Mouse (Mus musculus): ENCODE data around the gene Sult2b1. TPM values are rescaled to one million over a fixed set of nuclear protein-coding genes. Genes with fewer than 3 reads are reported as not detected.

Gene Sult2b1
- total and polyA plus RNA-seq, 3 experiments, result 0.17 to 0.29 TPM; not detected in 1

DNA sequence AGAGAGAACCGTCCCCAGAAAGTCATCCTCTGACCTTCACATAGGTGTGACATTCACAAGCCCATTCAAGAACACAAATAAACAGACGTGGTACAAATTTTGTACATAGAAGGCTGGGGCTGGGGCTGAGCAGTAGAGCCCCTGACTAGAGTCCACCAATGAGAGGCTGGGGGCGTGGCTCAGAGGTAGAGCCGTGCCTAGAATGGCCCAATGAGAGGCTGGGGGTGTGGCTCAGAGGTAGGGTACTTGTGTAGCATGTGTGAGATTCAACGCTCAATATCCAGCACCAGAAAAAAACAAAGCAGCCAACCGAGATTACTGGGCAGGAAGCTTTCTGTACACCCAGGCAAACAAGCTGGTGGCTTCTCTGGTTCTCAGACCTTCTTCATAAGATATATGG is 28.8 kb downstream of the Sult2b1 start:
- dilution Hi-C loops (cut with MboI; ENCODE audit: extremely low pct_ligation_motif_present, extremely low pct_unique_long_range_greater_than_20kb, low sequenced_read_pairs), result no loop called here

DNA sequence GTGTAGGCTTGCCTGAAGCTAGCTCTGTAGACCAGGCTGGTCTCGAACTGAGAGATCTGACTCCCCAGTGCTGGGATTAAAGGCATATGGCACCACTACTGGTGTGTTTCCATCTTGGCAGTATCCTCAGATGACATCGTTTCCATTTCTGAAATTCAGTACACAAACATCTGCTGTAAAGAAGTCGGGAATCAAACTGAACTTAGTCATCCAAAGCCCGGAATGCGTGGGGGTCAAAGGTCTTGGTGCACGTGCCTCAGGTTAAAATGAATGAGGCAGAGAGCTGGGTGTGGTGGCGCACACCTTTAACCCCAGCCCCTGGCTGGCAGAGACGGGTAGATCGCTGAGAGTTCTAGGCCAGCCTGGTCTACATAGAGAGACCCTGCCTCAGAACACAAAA is 34.3 kb downstream of the Sult2b1 start:
- Histone ChIP-seq H3K4me3 (replicated peaks in 1 of 3; ENCODE audit: low read depth in 2 of 3, low read length in 2 of 3, poor library complexity in 1 of 3) (no peak overlapping the region), H3K9ac (ENCODE audit: insufficient read depth, low read depth) (no peak overlapping the region), H3K4me2 (ENCODE audit: insufficient read depth, low read depth, poor library complexity, severe bottlenecking) (no peak overlapping the region), H3K4me1 (ENCODE audit: control insufficient read depth in 1 of 2, insufficient read depth in 2 of 2) (peaks cover 0 to 7% of the 10 kb centered on the region in 2 experiments; a peak in 2 of 4 replicates), H3K9me3 (replicated peaks; ENCODE audit: low read length) (peaks cover 14% of the 10 kb centered on the region), H3K27ac (ENCODE audit: insufficient read depth, low read depth) (no peak overlapping the region), H3K36me3 (replicated peaks in 1 of 2; ENCODE audit: control insufficient read depth in 1 of 2, insufficient read depth in 1 of 2, low read length in 1 of 2) (no peaks in the 10 kb centered on the region), H3K79me2 (replicated peaks; ENCODE audit: control insufficient read depth, extremely low read depth, insufficient read depth, poor library complexity, severe bottlenecking) (no peaks in the 10 kb centered on the region), H3K27me3 (replicated peaks) (peaks cover 17% of the 10 kb centered on the region)
- no peak for DNase-seq (ENCODE audit: extremely low read depth)
- TF ChIP-seq MXI1 (IDR thresholded peaks at IDR 0.05; ENCODE audit: low read depth, low read length) (no peak), SIN3A (IDR thresholded peaks at IDR 0.05; ENCODE audit: low read length) (no peak), UBTF (IDR thresholded peaks at IDR 0.05; ENCODE audit: low read depth, low read length) (no peak), CTCF (conservative IDR thresholded peaks at IDR 0.05 in 1 of 2, IDR thresholded peaks at IDR 0.05 in 1 of 2; ENCODE audit: low read depth in 2 of 2, low read length in 2 of 2) (no peak), USF2 (conservative IDR thresholded peaks at IDR 0.05; ENCODE audit: low read depth, low read length) (no peak), BHLHE40 (IDR thresholded peaks at IDR 0.05; ENCODE audit: low read depth, low read length) (no peak), MYC (IDR thresholded peaks at IDR 0.05; ENCODE audit: low read depth, low read length) (no peak), JUND (conservative IDR thresholded peaks at IDR 0.05; ENCODE audit: low read depth, low read length) (no peak), PAX5 (IDR thresholded peaks at IDR 0.05; ENCODE audit: low read length) (no peak), TCF12 (IDR thresholded peaks at IDR 0.05; ENCODE audit: low read depth, low read length) (no peak), NELFE (IDR thresholded peaks at IDR 0.05; ENCODE audit: low read depth, low read length) (no peak), IRF4 (IDR thresholded peaks at IDR 0.05; ENCODE audit: low read depth, low read length) (no peak), GABPA (IDR thresholded peaks at IDR 0.05; ENCODE audit: insufficient replicate concordance, low read depth, low read length) (no peak), E2F4 (IDR thresholded peaks at IDR 0.05; ENCODE audit: insufficient replicate concordance, low read depth, low read length) (no peak), MAX (IDR thresholded peaks at IDR 0.05; ENCODE audit: low read length) (no peak), EP300 (IDR thresholded peaks at IDR 0.05; ENCODE audit: low read length) (no peak), ELF1 (IDR thresholded peaks at IDR 0.05; ENCODE audit: low read depth, low read length) (no peak), TBP (conservative IDR thresholded peaks at IDR 0.05; ENCODE audit: low read depth, low read length) (no peak)
- dilution Hi-C loops (cut with MboI; ENCODE audit: extremely low pct_ligation_motif_present, extremely low pct_unique_long_range_greater_than_20kb, low sequenced_read_pairs) (no loop called here), in situ Hi-C loops (cut with MboI; ENCODE audit: low pct_ligation_motif_present, low pct_unique_long_range_greater_than_20kb, low sequenced_read_pairs) (no loop called here)

More for the DNA sequence above, 28.8 kb downstream of the Sult2b1 start:
- in situ Hi-C loops (cut with MboI; ENCODE audit: low pct_ligation_motif_present, low pct_unique_long_range_greater_than_20kb, low sequenced_read_pairs), result no loop called here
- H3K27ac ChIP-seq (ENCODE audit: insufficient read depth, low read depth), result no peak overlapping the region
- TF ChIP-seq CHD1 (IDR thresholded peaks at IDR 0.05; ENCODE audit: low read depth, low read length) (no peak), MAX (IDR thresholded peaks at IDR 0.05; ENCODE audit: low read length) (no peak), MEF2A (IDR thresholded peaks at IDR 0.05; ENCODE audit: borderline replicate concordance, low read depth, low read length) (no peak)
- H3K27me3 ChIP-seq (replicated peaks), result peaks cover 41% of the 10 kb centered on the region
- H3K4me2 ChIP-seq (ENCODE audit: insufficient read depth, low read depth, poor library complexity, severe bottlenecking), result no peak overlapping the region
- no peaks in the 10 kb centered on the region for H3K79me2 ChIP-seq (replicated peaks; ENCODE audit: control insufficient read depth, extremely low read depth, insufficient read depth, poor library complexity, severe bottlenecking)
- H3K9me3 ChIP-seq (replicated peaks; ENCODE audit: low read length), result peaks cover 6% of the 10 kb centered on the region
- H3K36me3 ChIP-seq (replicated peaks in 1 of 2; ENCODE audit: control insufficient read depth in 1 of 2, insufficient read depth in 1 of 2, low read length in 1 of 2), result no peaks in the 10 kb centered on the region
- no peak for DNase-seq (ENCODE audit: extremely low read depth)
- no peak overlapping the region for H3K9ac ChIP-seq (ENCODE audit: insufficient read depth, low read depth)
- H3K4me1 ChIP-seq (ENCODE audit: control insufficient read depth in 1 of 2, insufficient read depth in 2 of 2), result no peaks in the 10 kb centered on the region; a peak in 1 of 4 replicates
- H3K4me3 ChIP-seq (replicated peaks in 1 of 3; ENCODE audit: low read depth in 2 of 3, low read length in 2 of 3, poor library complexity in 1 of 3), result no peak overlapping the region

Data from CH12.LX (cell line).